Mouse (Mus musculus): ENCODE measurements around the gene Yes1.
"Not testable (repeated sequence)": the region's sequence is repeated elsewhere in the genome, so short reads cannot be mapped to it uniquely, and the experiment has no call there.

Yes1 gene

DNA sequence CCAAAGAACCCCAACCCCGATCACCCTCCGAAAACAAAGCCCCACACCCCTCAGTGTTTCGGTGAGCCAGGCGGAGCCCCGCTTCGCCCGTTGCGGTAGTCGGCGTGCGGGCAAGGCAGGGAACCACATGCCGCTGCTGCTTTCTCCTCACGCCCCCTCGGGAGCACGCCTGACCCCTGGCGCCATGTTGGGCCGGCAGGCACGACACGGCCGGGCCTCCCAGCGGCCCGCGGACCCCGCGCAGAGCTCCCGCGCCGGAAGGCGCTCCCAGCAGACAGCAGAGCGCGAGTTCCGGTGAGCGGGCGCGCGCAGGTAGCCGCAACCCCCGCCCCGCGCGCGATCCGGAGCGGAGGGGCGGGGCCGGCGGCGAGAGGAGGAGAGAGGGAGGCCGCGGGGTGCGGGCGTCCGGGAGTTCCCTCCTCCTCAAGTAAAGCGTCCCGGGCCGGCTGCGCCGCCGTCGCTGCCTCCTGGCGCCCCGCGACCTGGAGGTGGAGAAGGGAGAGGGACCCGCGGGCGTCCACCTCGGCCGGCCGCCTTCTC, at the start of gene Yes1:
Gene Yes1, plus strand, starts transcription at position 371 of the 540 bp plus-strand sequence.
- DNase-seq (ENCODE audit: extremely low spot score, low spot score): peak; percentile 88

DNA sequence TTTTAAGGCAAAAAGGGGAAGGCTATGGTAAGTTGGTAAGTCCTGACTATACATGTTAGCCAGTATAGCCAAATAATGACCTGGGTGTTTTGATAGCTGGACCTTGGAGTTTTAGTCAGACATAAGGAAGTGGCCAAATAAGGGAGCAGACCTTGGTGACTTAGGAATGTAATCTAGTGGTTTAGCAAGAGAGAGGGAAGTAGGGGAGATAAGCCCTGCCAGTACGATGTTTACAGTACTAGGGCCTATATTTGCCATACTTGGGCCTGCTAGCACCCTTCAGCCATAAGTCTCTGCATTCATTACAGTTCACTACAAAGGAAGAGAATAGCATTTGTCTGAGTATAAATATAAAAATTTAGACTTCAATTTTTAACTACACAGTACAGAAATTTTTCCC, 46.3 kb upstream of the Yes1 start:
- DNase-seq (ENCODE audit: extremely low spot score, low spot score): no peak

DNA sequence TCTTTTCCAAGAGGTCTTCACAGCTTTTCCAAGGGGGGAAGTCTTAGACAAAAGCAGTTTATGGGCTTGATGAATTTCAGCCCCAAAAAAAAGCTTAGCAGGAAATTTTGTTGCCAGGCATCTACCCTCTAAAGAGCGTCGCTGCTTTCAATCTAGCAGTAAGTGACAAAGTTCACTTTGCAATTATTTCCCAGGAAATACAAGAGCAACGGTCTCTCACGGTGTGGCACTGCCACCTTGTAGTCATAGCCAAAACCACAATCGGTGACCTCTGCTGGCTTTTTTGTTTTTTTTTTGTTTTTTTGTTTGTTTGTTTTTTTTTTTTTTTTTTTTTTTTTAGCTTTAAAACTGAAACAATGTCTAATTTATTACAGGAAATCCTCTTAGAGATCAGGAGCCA, 39.2 kb upstream of the Yes1 start:
- no peak for DNase-seq (ENCODE audit: extremely low spot score, low spot score)

DNA sequence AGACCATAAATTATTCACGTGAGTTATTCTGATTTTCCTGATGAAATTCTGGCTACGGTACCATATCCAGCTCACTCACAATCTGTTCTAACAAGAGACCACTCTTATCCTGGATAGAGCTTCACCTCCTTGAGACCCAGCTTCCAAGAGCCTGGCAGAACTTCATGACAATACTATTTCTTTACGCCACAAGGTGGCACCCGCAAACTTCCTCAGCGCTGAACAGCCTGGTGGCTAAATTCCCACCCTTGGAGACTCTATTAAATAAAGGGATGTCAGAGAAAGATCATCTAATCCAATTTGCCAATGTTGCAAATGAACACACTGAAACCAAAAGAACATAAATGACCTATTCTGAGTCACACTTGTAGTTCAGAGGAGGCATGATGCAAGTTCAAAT, 22.8 kb upstream of the Yes1 start:
- DNase-seq (ENCODE audit: extremely low spot score, low spot score): peak; percentile 34

DNA sequence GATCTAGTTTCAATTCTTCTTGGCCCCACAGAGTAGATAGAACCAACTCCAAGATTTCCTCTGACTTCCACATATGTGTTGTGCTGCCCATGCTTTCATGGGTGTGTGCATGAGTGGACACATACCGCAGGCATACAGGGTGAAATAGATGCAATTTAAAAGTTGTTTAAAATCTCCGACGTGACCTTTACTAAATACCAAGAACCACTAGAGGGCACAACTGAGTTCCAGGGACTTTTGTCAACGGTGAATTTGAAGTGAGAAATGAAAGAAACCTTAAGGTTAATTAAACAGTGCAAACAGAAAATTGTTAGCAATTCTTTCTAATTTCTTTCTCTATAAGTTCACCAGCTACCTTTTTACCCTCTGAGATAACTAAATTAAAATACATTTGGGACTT, 17.2 kb upstream of the Yes1 start:
- DNase-seq (ENCODE audit: extremely low spot score, low spot score): no peak

DNA sequence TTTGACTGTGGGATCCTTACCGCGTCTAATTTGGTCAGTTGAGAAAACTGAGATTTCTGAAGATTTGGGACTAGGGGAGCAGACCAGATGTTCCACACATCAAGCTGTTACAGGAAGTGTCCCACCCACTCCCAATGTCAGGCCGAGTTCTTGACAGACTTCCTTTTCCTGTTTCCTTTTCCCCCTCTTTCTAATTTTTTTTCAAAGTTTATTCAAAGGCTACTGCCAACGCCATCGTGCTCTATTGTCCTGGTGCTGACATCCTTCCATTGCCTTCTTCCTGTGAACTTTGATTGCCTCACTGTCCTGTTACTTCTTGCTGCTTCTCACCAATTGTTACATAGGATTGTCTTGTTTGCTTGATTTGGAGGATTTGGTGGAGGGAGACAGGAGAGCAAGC, 16.6 kb upstream of the Yes1 start:
- no peak for DNase-seq (ENCODE audit: extremely low spot score, low spot score)

DNA sequence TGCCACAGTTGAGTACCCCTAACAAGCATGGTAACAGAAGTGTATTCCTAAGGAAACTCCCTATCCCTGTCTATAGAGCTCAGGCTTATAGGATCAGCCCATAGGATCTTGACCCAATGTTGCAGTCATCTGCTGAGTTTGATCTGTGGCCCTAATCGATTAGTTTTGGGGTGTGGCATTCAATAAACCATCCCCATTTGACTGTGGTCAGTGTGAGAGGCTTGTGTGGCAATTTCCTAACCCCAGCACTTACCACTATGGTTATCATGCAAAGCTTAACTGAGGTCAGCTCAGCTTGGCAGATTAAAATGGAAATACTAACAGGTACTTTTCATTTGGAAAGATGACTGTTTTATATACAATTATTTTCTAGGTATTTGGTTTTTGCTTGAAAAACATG, 5.1 kb upstream of the Yes1 start:
- no peak for DNase-seq (ENCODE audit: extremely low spot score, low spot score)

DNA sequence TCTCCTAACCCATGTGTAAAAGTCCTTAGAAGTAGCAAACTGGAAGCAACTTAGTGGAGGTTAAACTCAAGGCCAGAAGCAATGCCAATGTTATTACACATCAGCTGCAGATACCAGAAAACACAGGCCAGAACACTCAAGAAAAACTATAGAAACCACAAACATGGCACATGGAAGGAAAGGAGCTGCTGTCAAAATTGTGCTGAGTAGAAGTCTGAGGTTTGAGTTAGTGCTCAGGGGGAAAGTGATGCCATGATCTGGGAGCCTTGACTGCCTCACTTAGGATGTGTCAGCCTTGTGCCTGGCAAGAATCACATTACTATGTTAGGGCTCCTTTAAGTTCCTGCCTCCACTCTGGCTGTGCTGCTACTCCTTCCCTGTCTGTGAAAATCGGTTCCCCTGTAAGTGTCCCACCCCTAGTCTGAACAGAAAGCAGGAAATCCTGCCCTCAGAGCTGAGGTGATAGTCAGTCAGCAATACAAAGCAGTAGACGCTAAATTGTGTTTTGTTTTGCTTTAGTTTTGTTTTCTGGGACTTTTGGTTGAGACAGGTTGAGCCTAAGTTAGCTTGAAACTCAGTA, 3.1 kb upstream of the Yes1 start:
- DNase-seq (ENCODE audit: extremely low spot score, low spot score): no peak

DNA sequence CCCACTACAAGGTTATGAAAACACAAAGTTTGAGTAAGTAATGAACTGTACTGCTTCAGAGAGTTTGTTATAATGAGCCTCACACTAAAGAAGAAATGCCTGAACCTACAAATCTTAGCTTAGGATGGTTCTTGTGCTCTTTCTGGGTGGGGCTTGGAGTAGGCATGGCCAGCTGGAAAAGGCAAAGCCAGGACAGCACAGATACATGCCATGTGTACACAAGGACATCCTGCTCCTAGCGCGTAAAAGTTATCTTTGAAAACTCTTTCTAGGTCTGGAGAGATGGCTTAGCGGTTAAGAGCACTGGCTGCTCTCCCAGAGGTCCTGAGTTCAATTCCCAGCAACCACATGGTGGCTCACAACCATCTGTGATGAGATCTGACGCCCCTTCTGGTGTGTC, 2.5 kb upstream of the Yes1 start:
- no peak for DNase-seq (ENCODE audit: extremely low spot score, low spot score)

DNA sequence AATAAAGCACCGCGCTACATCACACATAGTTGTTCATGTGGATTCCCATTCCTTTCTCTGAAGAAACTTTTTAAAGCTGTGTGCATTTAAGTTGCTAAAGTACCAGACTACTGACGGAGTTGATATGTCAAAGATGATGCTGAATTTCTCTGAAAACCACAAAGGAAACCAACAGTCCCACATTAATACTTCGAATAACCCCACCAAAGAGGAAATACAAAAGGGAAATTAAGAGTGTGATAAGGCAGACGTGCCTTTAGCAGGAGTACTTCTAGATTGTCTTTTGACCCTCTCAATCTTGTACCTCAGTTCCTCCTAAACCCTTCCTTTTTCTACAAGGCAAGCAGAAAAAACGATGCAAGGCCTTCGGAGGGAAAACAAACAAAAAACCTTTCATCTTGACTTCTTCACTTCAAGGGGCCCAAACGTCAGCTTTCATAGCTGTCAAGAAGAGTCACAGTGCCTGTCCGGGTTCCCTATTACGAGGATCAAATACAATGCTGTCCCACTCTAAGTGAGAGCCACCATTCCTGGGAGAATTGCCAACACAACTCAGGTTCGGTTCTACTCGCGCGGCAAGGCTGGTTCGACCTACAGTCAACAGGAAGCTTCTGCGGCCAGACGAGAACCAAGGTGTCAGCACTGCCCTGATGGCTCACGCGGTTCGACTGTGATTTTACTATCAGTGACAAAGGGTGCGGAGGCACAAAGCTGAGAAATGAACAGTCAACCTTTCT, 739 bp upstream of the Yes1 start:
- DNase-seq (ENCODE audit: extremely low spot score, low spot score): no peak

DNA sequence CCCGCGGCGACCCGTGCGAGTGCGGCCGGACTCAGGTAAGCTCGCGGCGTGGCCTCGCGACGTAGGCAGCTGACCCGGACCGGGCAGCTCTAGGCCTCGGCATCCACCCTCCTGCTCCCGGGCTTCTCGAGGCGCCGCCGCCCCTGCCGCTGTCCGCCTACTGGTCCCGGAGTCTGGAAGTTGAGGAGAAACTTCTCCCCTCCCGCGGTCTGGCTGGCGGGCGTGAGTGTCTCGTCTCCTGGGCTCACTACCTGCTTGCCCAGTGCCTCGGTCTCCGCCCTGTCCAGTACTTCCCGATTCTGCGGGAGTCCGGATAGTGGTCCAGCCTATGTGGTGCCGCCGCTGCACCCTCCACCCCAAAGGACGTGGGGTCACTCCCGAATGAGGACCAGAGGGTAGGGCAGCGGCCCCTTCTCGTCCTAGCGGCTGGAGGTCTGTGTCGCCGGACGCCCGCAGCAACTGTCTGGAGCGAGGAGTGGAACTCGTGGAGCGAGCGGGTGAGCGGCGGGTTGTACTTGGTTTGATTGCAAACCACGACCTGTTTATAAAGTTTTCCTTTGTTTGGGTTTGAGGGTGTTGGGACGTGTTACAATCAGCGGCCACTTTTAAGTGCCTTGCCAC, 480 bp downstream of the Yes1 start:
- peak; percentile 85 for DNase-seq (ENCODE audit: extremely low spot score, low spot score)

DNA sequence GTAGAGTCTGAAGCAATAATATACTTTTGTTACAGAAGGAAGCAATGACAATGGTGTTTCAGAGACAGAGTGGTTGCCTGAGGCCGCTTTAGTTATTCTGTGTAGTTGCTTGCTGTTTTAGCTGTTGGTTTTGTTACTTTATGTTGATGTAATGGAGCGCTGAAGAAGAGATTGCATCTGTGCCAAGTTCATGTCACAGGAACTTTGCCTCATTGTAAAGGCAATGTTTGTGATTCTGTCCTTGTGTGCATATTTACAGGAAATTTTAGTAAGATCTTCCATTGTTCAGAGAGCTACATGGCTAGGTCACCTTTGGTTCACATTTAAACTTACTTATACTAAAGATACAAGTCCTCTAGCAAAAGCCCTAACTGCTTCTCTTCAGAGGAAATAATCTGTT, 3.3 kb downstream of the Yes1 start:
- DNase-seq (ENCODE audit: extremely low spot score, low spot score): no peak

DNA sequence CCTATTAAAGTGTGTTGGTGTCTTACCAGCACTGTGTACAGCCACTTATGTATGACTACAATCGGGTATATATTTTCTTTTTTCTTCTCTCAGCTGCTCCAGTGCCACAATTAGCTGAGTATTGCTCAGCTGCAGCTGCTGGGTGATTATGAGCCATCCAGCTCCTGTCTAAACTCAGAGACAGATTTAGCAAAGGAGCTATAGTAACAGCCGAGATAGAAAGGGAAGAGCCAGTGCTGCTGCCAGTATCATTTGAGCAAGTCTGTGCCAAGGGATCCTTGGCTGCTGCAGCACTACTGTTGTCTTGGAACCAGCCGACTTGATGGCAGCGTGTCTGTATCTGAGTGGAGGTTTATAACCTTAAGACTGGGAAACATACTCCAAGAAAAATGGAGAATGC, 3.7 kb downstream of the Yes1 start:
- no peak for DNase-seq (ENCODE audit: extremely low spot score, low spot score)

DNA sequence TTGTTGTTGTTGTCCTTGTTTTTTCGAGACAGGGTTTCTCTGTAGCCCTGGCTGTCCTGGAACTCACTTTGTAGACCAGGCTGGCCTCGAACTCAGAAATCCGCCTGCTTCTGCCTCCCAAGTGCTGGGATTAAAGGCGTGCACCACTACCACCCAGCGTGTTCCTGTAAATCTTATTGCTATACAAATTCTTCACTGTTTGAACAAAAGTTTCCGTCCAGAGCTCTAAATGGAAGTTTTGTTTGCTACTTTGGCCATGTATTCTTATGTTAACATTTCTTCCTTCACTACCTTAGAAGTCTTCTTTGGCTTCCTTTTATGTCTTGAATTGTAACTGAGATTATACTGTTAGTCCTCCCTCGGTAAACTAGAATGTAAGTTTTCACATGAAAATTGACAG, 5.5 kb downstream of the Yes1 start:
- not testable (repeated sequence) for DNase-seq (ENCODE audit: extremely low spot score, low spot score)

DNA sequence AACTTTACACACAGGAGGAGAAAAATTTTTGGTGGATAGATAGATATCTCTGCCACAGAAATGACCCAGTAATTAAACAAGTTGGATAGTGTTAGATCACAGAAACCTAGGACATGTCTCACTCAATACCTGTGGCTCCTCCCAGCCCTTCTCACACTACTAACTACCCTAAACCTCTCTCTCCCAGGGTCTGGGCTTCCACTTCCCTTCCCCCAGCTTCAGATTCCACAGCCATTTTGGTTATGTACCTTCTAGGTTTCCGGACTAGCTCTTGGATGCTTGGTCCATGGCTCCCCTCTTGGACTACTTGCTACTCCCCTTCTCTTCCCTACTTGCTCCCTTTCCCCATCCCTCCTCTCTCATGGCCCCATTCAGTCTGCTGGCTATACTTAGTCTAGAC, 6.9 kb downstream of the Yes1 start:
- DNase-seq (ENCODE audit: extremely low spot score, low spot score): no peak

DNA sequence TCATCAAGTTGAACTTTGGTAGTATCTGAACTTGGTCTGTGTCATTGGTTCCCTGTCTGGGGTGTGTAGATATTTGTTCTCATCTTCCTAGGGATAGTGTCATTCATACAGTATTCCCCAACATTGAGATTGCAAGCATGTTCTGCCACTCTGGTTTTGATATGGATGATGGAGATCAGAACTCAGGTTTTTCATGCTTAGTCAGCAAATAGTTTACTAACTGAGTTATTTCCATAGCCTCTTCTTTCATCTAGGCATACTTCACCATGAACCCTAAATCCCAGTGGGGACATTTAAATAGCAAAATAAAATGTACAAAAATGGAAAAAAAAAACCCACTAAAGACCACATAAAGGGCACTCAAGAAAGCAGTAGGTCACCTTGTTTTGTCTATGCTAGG, 12.7 kb downstream of the Yes1 start:
- DNase-seq (ENCODE audit: extremely low spot score, low spot score): no peak

DNA sequence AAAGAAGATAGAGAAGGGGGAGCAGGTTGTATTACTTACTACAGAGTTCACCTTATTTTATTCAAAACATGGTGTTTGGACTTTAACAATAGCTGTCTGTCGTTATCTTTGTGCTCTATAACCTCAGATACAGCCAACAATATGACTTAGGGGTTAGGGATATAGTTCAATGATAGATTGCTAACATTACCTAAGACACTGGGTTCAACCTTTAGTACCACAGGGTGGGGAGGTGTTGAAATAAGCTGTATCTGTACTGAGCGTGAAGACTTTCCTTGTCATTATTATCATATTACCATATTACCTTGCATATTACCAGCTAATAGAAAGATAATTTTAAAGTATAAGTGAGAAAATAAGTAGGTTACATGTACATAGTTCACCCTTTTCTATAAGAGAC, 13.8 kb downstream of the Yes1 start:
- DNase-seq (ENCODE audit: extremely low spot score, low spot score): no peak

DNA sequence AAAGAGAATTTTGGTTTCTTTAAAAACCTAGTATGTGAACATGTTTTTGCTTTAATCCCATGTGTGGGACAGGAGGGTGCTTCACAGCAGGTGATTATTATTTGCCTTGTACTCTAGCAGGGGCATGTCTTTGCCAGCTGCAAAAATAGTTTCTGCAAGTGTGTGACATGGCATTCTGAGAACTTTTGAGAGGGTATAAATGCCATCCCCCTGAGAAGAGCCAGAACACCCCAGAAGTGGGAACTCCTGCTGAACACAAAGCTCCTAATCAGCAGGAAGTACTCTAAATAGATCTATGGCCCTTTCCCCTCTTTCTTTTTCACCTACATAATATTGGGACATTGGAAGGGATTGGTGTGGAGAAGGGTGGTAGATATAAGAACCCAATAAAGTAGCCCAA, 22.2 kb downstream of the Yes1 start:
- DNase-seq (ENCODE audit: extremely low spot score, low spot score): no peak

DNA sequence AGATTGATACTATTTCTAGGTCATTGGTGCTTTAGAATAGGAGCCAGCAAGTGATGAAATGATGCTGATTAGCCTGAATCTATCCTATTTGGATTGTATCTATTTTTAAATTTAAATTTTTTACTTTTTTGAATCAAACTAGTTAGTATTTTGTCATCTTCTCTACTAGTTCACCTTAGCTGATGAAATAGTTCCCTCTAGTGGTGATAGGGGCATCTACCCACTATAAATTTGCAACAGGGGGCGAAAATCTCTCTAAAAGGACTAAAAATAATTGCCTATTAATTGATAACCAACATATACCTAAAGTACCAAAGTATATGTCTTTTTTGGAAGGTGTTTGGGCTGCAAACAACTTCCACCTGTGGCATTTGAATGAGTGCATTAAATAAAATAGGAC, 46.4 kb downstream of the Yes1 start:
- DNase-seq (ENCODE audit: extremely low spot score, low spot score): no peak

DNA sequence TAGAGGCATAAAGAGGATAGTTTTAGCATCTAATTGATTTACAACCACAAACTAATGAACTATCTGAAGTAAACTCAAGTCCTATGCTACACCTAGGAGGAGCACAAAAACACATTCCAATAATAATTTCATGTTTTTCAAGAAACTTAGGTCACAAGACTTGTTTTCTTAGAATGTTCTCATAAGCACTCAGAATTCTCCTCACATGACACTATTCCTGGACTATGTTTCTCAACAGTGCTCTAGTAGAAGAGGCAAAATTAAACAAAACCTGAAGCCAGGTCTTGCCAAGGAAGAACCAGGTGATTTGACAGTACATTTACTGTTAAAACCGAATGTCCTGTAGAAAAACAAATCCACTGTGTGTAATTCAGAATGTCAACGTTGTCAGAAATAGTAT, 71.5 kb downstream of the Yes1 start:
- DNase-seq (ENCODE audit: extremely low spot score, low spot score): no peak

DNA sequence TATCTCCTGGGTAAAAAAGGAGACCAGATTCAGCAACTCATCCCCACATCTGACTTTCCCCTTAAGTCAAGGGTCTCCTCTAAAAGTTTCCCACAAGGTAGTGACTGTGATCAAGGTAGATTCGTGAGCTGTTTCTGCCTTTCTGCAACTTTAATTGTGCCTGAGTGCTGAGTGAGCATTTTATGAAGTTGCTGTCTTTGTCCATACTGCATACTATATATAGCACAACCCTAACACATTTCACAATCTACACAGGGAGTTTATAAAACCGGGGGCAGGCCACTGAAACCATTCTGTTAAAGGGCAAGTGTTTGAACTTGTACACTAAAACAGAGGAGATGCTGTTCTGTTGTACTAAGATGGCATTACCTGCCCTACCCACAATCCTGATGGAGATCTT, 82.4 kb downstream of the Yes1 start:
- no peak for DNase-seq (ENCODE audit: extremely low spot score, low spot score)

DNA sequence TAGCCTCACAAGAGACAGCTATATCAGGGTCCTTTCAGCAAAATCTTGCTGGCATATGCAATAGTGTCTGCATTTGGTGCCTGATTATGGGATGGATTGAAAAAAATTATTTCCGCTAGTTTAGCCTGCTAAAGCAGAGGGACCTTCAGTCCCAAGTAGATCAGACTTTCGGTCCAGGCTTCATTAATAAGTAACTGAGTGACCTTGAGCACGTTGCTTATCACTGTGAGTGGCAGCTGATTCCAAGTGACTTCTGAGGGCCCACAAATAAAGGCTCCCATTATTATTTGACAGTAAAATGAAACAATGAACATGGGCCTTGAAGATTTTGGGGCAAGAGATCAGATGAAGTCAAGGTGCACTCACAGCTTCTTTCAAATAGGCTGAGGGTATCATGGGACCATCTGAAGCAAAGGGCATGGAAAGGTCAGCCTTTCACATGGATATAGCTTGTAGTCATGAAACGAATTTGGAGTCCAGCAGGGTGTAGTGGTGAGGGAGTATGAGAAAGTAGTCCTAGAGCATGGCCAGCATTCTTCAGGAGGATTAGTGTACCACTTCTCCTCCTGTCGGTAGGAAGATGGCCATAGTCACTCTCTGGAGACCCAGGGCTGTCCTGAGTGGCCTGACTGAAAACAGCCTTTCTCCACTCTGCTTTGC, 86.4 kb downstream of the Yes1 start:
- DNase-seq (ENCODE audit: extremely low spot score, low spot score): no peak
